Mouse (Mus musculus) heart, embryonic 13.5 days (tissue): ENCODE results near the gene Zfp961. TPM values are rescaled to one million over a fixed set of nuclear protein-coding genes. Genes with fewer than 3 reads are reported as not detected.
A peak's percentile ranks its signal among the peaks of the same experiment; 100 is the strongest.
"Not testable (repeated sequence)": the region's sequence is repeated elsewhere in the genome, so short reads cannot be mapped to it uniquely, and the experiment has no call there.

Experiments
- ATAC-seq: fragments of 200-750 bp; cut with Nextera tagmentation; 2 replicates; pipeline ENCODE4 v1.8.0; 2017; ENCODE audit warnings: moderate TSS enrichment; ENCODE audit not compliant: insufficient number of reproducible peaks, low FRiP score, low TSS enrichment; ENCODE audit errors: extremely low read depth
- H3K27ac ChIP-seq: fragments of 300-500 bp; sonication (generic); replicated peaks from 2 replicates; pipeline ENCODE4 v1.5.1; 2015; ENCODE audit warnings: moderate library complexity, mild to moderate bottlenecking, inconsistent platforms
- H3K27me3 ChIP-seq: fragments of 300-500 bp; sonication (generic); replicated peaks from 2 replicates; pipeline ENCODE4 v1.6.1; 2015; ENCODE audit warnings: mild to moderate bottlenecking, inconsistent platforms
- H3K36me3 ChIP-seq: fragments of 300-500 bp; sonication (generic); 2 replicates; pipeline ENCODE4 v1.6.1; 2015; ENCODE audit warnings: mild to moderate bottlenecking, inconsistent platforms
- H3K4me1 ChIP-seq: fragments of 300-500 bp; sonication (generic); 2 replicates; pipeline ENCODE4 v1.6.1; 2015; ENCODE audit warnings: inconsistent platforms
- H3K4me2 ChIP-seq: fragments of 300-500 bp; sonication (generic); 2 replicates; pipeline ENCODE4 v1.6.1; 2015; ENCODE audit warnings: inconsistent platforms, mild to moderate bottlenecking, moderate library complexity
- H3K4me3 ChIP-seq: fragments of 300-500 bp; sonication (generic); 2 replicates; pipeline ENCODE4 v1.5.1; 2015; ENCODE audit warnings: moderate library complexity, mild to moderate bottlenecking, inconsistent platforms
- H3K9ac ChIP-seq: fragments of 300-500 bp; sonication (generic); 2 replicates; pipeline ENCODE4 v1.6.1; 2015; ENCODE audit warnings: inconsistent platforms, mild to moderate bottlenecking, moderate library complexity
- H3K9me3 ChIP-seq: fragments of 300-500 bp; sonication (generic); 2 replicates; pipeline ENCODE4 v1.6.1; 2016; ENCODE audit warnings: inconsistent platforms
- WGBS: fragments of 180-500 bp; shearing (Covaris S2); methylation state at CpG from one replicate; pipeline ENCODE4 v1.1.7; 2015; ENCODE audit warnings: mixed read lengths; 5-methylcytosine and 5-hydroxymethylcytosine counted together
- polyA plus RNA-seq: library from polyadenylated mRNA; unstranded; fragments of >200 nt; fragmentation: Nextera tagmentation; extraction: Ambion mirVana; gene quantifications from 2 replicates; pipeline ENCODE4 v1.2.1, GENCODE M21; 2015

Gene Zfp961
- polyA plus RNA-seq = 11.1 and 11.2 TPM in 2 replicates

DNA sequence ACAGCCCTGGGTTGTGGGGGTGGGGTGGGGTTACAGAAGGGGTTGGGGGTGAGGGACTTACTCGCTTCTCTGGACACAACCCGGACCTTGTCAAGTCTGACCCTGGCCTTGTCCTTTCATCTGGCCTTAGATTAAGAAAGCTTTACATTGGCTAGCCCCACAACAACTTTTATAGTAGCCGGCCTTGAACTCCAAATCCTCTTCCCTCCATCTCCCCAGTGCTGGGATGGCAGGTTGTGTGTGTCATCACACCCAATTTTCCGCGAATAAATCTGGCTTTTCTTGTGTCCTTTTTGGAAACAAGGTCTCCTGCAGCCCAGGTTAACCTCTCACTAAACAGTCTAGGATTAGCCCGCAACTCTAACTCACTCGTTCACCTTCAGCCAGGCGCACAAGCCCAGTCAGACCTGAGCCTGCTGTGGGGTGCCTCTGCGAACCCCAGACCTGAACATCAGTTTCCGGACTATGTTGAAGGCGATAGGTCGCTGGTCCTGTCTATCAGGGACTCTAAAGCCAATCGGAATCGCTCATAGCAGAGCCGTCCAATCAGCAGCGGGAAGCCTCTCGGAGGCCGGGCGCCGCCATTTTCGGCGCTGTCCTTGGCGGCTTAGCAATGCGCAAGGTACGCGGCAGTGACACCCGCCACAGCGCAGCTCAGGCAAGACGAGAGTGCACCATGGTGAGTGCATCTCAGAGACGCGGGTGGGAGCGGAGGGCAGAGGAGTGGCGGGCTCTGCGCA lies at the start of gene Zfp961:
Zfp961 (plus strand) TSS at position 557 of the 740 bp plus-strand sequence.
- peak; percentile 100 for ATAC-seq
- H3K9me3 ChIP-seq = peaks cover 10% of the 10 kb centered on the region; the same call in 1 of the 2 replicates
- WGBS = 4% methylated on average over 34 of the region's 34 CpGs
- peaks cover 22% of the 10 kb centered on the region for H3K36me3 ChIP-seq
- peaks cover 21% of the 10 kb centered on the region for H3K4me1 ChIP-seq
- H3K27me3 ChIP-seq = peaks cover 15% of the 10 kb centered on the region
- peak within 1 kb of the TSS; percentile 73 for H3K4me3 ChIP-seq
- H3K9ac ChIP-seq = peak within 1 kb of the TSS; percentile 87
- peak within 1 kb of the TSS; percentile 85 for H3K27ac ChIP-seq
- H3K4me2 ChIP-seq = peak within 1 kb of the TSS; percentile 80

DNA sequence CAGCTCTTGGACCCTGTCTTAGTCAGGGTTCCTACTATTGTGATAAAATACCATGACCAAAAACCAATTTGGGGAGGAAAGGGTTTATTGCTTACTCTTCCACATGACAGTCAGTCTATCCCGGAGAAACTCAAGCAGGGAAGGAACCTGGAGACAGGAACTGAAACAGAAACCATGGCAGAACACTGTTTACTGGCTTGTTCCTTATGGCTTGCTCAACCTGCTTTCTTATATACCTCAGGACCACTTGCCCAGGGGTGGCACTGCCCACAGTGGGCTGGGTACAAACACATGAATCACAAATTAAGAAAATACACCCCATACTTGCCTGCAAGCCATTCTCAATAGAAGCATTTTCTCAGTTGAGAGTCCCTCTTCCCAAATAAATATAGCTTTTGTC lies 47.8 kb upstream of the Zfp961 start:
- not testable (repeated sequence) for H3K4me3 ChIP-seq, H3K27ac ChIP-seq, ATAC-seq, H3K4me2 ChIP-seq, H3K27me3 ChIP-seq, H3K9me3 ChIP-seq, H3K9ac ChIP-seq, H3K36me3 ChIP-seq, H3K4me1 ChIP-seq
- WGBS = 58% methylated on average over 1 of the region's 1 CpGs

DNA sequence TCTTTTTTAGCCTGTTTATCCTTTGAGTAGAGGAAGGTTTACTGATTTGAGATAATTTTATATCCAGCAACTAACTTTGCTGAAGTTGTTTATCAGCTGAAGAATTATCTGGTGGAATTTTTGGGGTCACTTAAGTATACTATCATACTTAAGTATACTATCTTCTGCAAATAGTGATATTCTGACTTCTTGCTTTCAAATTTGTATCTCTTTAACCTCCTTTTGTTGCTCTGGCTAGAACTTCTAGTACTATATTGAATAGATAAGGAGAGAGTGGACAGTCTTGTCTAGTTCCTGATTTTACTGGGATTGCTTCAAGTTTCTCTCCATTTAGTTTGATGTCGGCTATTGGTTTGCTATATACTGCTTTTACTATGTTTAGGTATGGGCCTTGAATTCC lies 44.0 kb upstream of the Zfp961 start:
- peaks cover 10% of the 10 kb centered on the region for H3K4me1 ChIP-seq

DNA sequence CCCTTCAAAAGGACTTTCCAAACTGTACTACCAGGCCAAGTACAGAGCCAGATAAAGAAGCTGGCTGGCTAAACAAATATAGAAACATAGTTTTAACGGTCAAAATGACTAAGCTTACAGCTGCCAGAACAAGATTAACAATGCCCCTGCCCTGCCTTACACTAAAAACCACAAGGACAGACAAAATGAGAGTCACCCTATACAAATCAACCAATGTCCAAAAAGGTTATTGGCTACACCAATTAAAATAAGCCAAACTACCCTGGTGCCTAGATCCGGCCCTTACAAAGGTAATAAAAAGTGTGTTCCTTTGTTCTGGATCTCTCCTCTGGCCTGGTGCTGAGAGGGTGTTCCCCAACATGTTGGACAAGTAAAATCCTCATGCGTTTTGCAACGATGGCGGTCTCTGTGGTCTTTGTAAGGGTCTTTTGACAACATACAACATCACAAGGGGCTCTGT lies 43.0 kb upstream of the Zfp961 start:
- Histone ChIP-seq H3K27me3 (no peaks in the 10 kb centered on the region), H3K36me3 (peaks cover 1% of the 10 kb centered on the region; the same call in 1 of the 2 replicates), H3K27ac (peak overlapping the region; percentile 96; the same call in 1 of the 2 replicates), H3K9me3 (peaks cover 6% of the 10 kb centered on the region; the same call in 1 of the 2 replicates), H3K4me1 (peaks cover 10% of the 10 kb centered on the region), H3K4me2 (peak overlapping the region; percentile 79), H3K9ac (no peak overlapping the region; the same call in 1 of the 2 replicates), H3K4me3 (peak overlapping the region; percentile 72)
- 93% methylated on average over 5 of the region's 5 CpGs for WGBS
- no peak for ATAC-seq

More for the DNA sequence above, 44.0 kb upstream of the Zfp961 start:
- no peak overlapping the region for H3K27ac ChIP-seq
- WGBS = 89% methylated on average over 1 of the region's 1 CpGs
- no peak overlapping the region for H3K4me3 ChIP-seq
- H3K9ac ChIP-seq = no peak overlapping the region
- H3K36me3 ChIP-seq = no peaks in the 10 kb centered on the region
- peaks cover 6% of the 10 kb centered on the region; the same call in 1 of the 2 replicates for H3K9me3 ChIP-seq
- no peaks in the 10 kb centered on the region for H3K27me3 ChIP-seq
- no peak overlapping the region for H3K4me2 ChIP-seq
- ATAC-seq = no peak

DNA sequence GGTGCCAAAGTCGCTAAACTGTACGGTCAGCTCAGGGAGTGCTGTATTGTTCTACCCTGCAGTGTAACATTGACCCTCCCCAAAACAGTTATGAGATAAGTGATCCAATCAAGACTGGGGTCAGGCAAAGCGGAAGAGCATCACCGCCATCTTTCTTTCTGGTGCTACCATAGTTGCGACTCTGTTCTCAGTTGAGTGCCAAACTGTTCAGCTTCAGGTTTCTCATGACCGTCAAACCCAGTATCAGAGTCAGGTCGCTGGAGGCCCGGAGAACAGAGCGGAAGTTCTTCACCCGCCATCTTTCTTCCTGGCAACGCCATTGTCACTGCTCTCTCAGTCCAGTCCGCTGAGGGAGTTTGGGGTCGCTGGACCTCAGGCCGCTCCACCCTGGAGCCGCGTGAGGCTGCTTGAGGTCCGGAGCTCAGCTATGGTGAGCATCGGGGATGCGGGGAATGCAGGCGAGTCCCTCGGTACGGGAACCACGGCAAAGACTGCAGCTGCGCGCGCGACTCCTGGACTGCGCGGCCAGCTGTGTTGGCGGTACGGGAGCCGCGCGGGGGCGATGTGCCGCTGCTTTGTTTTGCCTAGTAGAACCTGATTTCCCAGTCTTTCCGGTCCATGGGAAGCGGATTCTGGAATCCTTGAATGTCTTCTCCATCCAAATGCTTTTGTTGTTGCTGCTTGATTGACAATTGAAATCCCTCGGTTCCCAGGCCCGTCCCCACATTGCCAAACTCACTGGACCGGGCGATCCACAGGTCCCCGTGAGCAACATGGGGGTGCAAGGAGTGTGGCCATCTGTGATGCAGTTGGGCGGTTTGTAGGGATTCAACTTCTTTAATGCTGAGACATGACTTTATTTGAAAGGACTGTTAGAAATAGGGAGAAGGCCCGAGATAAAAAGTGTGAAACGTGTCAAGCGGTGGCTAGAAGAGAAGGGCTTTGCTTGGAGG lies 42.3 kb upstream of the Zfp961 start, which contains the start of the genes Zfp882 and Zfp617:
Zfp882 (plus strand) TSS at position 300 of the 953 bp plus-strand sequence.
Zfp617 (plus strand) TSS at position 327 of the 953 bp plus-strand sequence.
- Histone ChIP-seq H3K9me3 (peaks cover 6% of the 10 kb centered on the region; the same call in 1 of the 2 replicates), H3K27ac (peak within 1 kb of the TSS; percentile 96), H3K36me3 (peaks cover 7% of the 10 kb centered on the region), H3K4me3 (peak within 1 kb of the TSS; percentile 72), H3K9ac (peak within 1 kb of the TSS; percentile 88), H3K4me2 (peak within 1 kb of the TSS; percentile 79), H3K4me1 (peaks cover 10% of the 10 kb centered on the region), H3K27me3 (no peaks in the 10 kb centered on the region)
- peak; percentile 77 for ATAC-seq
- WGBS = 7% methylated on average over 47 of the region's 47 CpGs

DNA sequence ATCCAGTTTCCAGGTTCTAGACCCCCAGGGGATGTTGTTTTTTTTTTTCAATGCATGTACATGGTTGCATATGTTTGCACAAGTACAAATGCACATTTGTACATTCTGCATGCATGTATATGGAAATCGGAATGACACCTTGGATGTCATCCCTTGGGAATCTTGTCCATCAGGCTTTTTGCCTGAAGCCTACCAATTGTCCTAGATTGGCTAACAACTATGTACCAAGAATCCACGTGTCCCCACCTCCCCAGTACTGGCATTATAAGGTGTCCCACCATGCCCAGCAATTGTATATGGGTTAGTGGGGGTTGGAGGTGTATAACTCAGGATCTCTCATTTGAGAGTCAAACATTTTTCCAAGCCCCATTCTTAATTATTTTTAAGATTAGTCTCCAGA lies 38.6 kb upstream of the Zfp961 start:
- Histone ChIP-seq H3K4me1 (peaks cover 10% of the 10 kb centered on the region), H3K4me2 (no peak overlapping the region), H3K9ac (no peak overlapping the region), H3K36me3 (peaks cover 39% of the 10 kb centered on the region), H3K27me3 (no peaks in the 10 kb centered on the region), H3K4me3 (no peak overlapping the region), H3K27ac (no peak overlapping the region), H3K9me3 (peaks cover 6% of the 10 kb centered on the region; the same call in 1 of the 2 replicates)
- ATAC-seq = no peak
- WGBS = 77% methylated on average over 2 of the region's 2 CpGs

DNA sequence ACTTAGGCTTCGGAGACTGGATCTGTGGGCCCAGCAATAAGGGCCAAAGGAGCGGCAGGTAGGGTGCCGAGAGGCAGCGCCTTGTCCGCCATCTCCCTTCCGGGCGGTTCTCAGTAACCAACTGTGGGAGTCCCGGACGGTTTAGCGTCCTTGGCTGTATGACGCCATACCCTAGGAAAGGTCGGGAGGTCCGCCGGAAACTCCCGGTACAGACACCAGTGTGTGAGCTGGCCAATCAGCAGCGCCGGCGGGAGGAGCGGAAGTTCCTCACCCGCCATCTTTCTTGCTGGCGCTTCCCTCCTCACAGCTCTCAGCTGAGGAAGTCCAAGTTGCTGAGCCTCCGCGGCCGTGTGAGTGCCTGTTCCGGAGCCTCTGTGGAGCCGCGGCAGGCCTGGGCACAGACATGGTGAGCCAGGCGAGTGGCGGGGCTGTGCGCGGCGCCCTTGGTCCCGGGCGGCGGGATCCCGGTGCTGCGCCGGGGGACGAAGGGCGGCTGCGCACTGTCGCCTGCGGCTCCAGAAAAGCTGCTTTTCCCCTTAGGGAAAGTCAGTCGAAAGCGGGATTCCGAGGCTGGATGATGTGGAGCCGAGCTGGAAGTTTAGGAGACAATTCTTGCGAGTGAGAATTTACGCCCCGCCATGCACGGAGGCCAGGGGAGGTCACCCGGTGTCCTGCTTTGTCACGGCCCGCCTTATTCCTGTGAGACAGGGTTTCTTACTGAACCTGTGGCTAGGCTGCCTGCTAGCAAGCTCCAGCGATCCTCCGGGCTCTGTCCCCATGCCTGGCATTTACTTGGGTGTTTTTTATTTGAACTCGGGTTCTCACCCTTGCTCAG lies 28.1 kb upstream of the Zfp961 start:
- ATAC-seq = peak; percentile 98
- WGBS = 1% methylated on average over 57 of the region's 57 CpGs
- Histone ChIP-seq H3K4me3 (peak overlapping the region; percentile 76), H3K27me3 (no peaks in the 10 kb centered on the region), H3K4me2 (peak overlapping the region; percentile 82), H3K36me3 (peaks cover 16% of the 10 kb centered on the region), H3K4me1 (peaks cover 13% of the 10 kb centered on the region), H3K9ac (peak overlapping the region; percentile 93), H3K9me3 (no peaks in the 10 kb centered on the region), H3K27ac (peak overlapping the region; percentile 99)

DNA sequence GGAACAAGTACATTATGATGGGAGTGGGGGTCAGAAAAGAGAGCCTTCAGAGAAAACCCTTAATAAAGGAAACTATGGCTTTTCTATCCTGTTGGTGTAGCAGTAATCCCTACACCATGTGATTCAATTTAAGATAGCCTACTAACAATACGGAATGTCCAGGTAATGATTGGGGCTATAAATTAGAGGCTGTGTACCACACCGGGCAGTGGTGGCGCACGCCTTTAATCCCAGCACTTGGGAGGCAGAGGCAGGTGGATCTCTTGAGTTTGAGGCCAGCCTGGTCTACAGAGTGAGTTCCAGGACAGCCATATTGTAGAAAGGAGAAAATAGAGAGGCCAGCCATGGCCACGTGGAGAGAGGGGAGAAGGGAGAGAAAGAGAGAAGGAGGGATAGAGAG lies 25.0 kb upstream of the Zfp961 start:
- Histone ChIP-seq H3K4me3 (no peak overlapping the region), H3K27ac (no peak overlapping the region), H3K27me3 (no peaks in the 10 kb centered on the region), H3K4me2 (no peak overlapping the region), H3K9ac (no peak overlapping the region), H3K9me3 (no peaks in the 10 kb centered on the region), H3K4me1 (peaks cover 13% of the 10 kb centered on the region), H3K36me3 (peaks cover 36% of the 10 kb centered on the region)
- WGBS = 92% methylated on average over 5 of the region's 5 CpGs
- no peak for ATAC-seq

DNA sequence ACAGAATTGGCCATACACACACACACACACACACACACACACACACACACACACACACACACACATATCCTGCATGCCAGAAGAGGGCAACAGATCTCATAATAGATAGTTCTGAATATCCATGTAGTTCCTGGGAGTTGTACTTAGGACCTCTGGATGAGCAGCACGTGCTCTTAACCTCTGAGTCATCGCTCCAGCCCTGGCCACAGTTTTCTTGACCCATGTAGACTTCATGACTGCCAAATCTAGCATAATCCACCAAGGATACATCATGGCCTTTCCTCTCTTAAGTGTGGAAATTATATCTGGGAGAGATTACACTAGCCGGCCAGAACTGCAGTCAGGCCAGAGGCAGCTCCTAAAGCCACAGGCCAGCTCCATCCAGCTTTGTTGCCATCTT lies 24.3 kb upstream of the Zfp961 start:
- no peak overlapping the region for H3K4me3 ChIP-seq
- 85% methylated on average over 3 of the region's 3 CpGs for WGBS
- ATAC-seq = no peak
- no peak overlapping the region for H3K4me2 ChIP-seq
- no peaks in the 10 kb centered on the region for H3K27me3 ChIP-seq
- H3K9ac ChIP-seq = no peak overlapping the region
- peaks cover 13% of the 10 kb centered on the region for H3K4me1 ChIP-seq
- H3K27ac ChIP-seq = no peak overlapping the region
- H3K36me3 ChIP-seq = peaks cover 43% of the 10 kb centered on the region
- no peaks in the 10 kb centered on the region for H3K9me3 ChIP-seq

DNA sequence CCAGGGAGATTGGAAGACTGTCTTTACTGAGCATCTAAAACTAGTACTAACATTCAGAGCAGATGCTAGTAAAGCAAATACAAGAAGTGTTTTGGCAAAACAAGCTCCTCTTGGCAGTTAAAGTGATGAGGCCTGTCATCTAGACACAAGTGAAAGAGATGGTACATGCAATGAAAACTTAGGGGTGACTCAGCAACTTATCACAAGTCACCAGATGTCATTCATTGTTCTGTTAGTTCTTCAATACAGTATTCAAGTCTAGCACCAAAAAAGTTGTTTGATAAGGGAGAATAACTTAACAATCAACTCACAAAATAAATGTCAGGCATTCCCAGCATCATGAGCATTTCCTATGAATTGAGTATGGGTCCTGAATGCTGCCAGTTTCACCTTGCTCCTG lies 23.1 kb upstream of the Zfp961 start:
- no peaks in the 10 kb centered on the region for H3K27me3 ChIP-seq
- no peak overlapping the region for H3K4me3 ChIP-seq
- no peak overlapping the region for H3K9ac ChIP-seq
- peaks cover 13% of the 10 kb centered on the region for H3K4me1 ChIP-seq
- no peak for ATAC-seq
- H3K36me3 ChIP-seq = peaks cover 51% of the 10 kb centered on the region
- no peaks in the 10 kb centered on the region for H3K9me3 ChIP-seq
- no peak overlapping the region for H3K4me2 ChIP-seq
- H3K27ac ChIP-seq = no peak overlapping the region
